Mouse (Mus musculus): ENCODE measurements around the gene Nrip1. TPM values are rescaled to one million over a fixed set of nuclear protein-coding genes. Genes with fewer than 3 reads are reported as not detected.
A peak's percentile ranks its signal among the peaks of the same experiment; 100 is the strongest.

The Nrip1 gene
- polyA plus RNA-seq (2014; fragmentation: Nextera tagmentation; extraction: Ambion mirVana), result 35.0 and 37.3 TPM in 2 replicates

- H3K9ac ChIP-seq (ENCODE audit: low read depth, low read length), result peak within 1 kb of the TSS; percentile 95
- H3K27me3 ChIP-seq (replicated peaks; ENCODE audit: control insufficient read depth, insufficient read depth, low read length), result no peaks in the 10 kb centered on the region
- WGBS, result under 1% methylated on average over 9 of the region's 9 CpGs
- peak within 1 kb of the TSS; percentile 97 for H3K27ac ChIP-seq (ENCODE audit: low read depth, low read length)
- 0 out of 2 replicates have a peak, but pooled peaks have one; percentile 1 for ATAC-seq (replicated peaks; ENCODE audit: low FRiP score)
- no peaks in the 10 kb centered on the region for H3K36me3 ChIP-seq (ENCODE audit: control insufficient read depth, insufficient read depth, low read length)
- DNase-seq (ENCODE audit: low spot score), result no peak
- no peaks in the 10 kb centered on the region for H3K9me3 ChIP-seq (ENCODE audit: control insufficient read depth, low read length)
- peak within 1 kb of the TSS; percentile 76 for H3K4me3 ChIP-seq (ENCODE audit: low read depth, low read length)
- peak within 1 kb of the TSS; percentile 84 for H3K4me2 ChIP-seq
- H3K4me1 ChIP-seq (replicated peaks; ENCODE audit: control insufficient read depth, insufficient read depth, low read length), result peaks cover 19% of the 10 kb centered on the region
Observed at GRCm38 (mm10) chr16:76373671-76374091, at the start of gene Nrip1. Gene Nrip1 (minus strand): TSS chr16:76373827.

- DNase-seq (ENCODE audit: low spot score) (no peak), ATAC-seq (replicated peaks; ENCODE audit: low FRiP score) (no peak)
- Histone ChIP-seq H3K27ac (ENCODE audit: low read depth, low read length) (no peak overlapping the region), H3K9me3 (ENCODE audit: control insufficient read depth, low read length) (no peaks in the 10 kb centered on the region), H3K4me2 (no peak overlapping the region), H3K4me3 (ENCODE audit: low read depth, low read length) (no peak overlapping the region), H3K4me1 (replicated peaks; ENCODE audit: control insufficient read depth, insufficient read depth, low read length) (no peaks in the 10 kb centered on the region), H3K9ac (ENCODE audit: low read depth, low read length) (no peak overlapping the region), H3K27me3 (replicated peaks; ENCODE audit: control insufficient read depth, insufficient read depth, low read length) (no peaks in the 10 kb centered on the region), H3K36me3 (ENCODE audit: control insufficient read depth, insufficient read depth, low read length) (no peaks in the 10 kb centered on the region)
- WGBS, result 79% methylated on average over 1 of the region's 1 CpGs
Observed at GRCm38 (mm10) chr16:76422531-76422930, 48.9 kb upstream of the Nrip1 start.

- no peaks in the 10 kb centered on the region for H3K36me3 ChIP-seq (ENCODE audit: control insufficient read depth, insufficient read depth, low read length)
- no peak overlapping the region for H3K9ac ChIP-seq (ENCODE audit: low read depth, low read length)
- DNase-seq (ENCODE audit: low spot score) (no peak), ATAC-seq (replicated peaks; ENCODE audit: low FRiP score) (no peak)
- no peak overlapping the region for H3K4me2 ChIP-seq
- H3K27me3 ChIP-seq (replicated peaks; ENCODE audit: control insufficient read depth, insufficient read depth, low read length), result no peaks in the 10 kb centered on the region
- H3K4me3 ChIP-seq (ENCODE audit: low read depth, low read length), result no peak overlapping the region
- H3K4me1 ChIP-seq (replicated peaks; ENCODE audit: control insufficient read depth, insufficient read depth, low read length), result no peaks in the 10 kb centered on the region
- H3K27ac ChIP-seq (ENCODE audit: low read depth, low read length), result no peak overlapping the region
- H3K9me3 ChIP-seq (ENCODE audit: control insufficient read depth, low read length), result no peaks in the 10 kb centered on the region
- 71% methylated on average over 8 of the region's 8 CpGs for WGBS
Observed at GRCm38 (mm10) chr16:76419849-76420248, 46.2 kb upstream of the Nrip1 start.

- ATAC-seq (replicated peaks; ENCODE audit: low FRiP score) (no peak), DNase-seq (ENCODE audit: low spot score) (no peak)
- WGBS, result 86% methylated on average over 2 of the region's 2 CpGs
- Histone ChIP-seq H3K27me3 (replicated peaks; ENCODE audit: control insufficient read depth, insufficient read depth, low read length) (no peaks in the 10 kb centered on the region), H3K27ac (ENCODE audit: low read depth, low read length) (no peak overlapping the region), H3K9me3 (ENCODE audit: control insufficient read depth, low read length) (no peaks in the 10 kb centered on the region), H3K9ac (ENCODE audit: low read depth, low read length) (no peak overlapping the region), H3K4me2 (no peak overlapping the region), H3K36me3 (ENCODE audit: control insufficient read depth, insufficient read depth, low read length) (no peaks in the 10 kb centered on the region), H3K4me1 (replicated peaks; ENCODE audit: control insufficient read depth, insufficient read depth, low read length) (no peaks in the 10 kb centered on the region), H3K4me3 (ENCODE audit: low read depth, low read length) (no peak overlapping the region)
Observed at GRCm38 (mm10) chr16:76416477-76416876, 42.9 kb upstream of the Nrip1 start.

- WGBS, result 73% methylated on average over 5 of the region's 5 CpGs
- Histone ChIP-seq H3K36me3 (ENCODE audit: control insufficient read depth, insufficient read depth, low read length) (no peaks in the 10 kb centered on the region), H3K27me3 (replicated peaks; ENCODE audit: control insufficient read depth, insufficient read depth, low read length) (no peaks in the 10 kb centered on the region), H3K27ac (ENCODE audit: low read depth, low read length) (no peak overlapping the region), H3K4me2 (no peak overlapping the region), H3K9ac (ENCODE audit: low read depth, low read length) (no peak overlapping the region), H3K4me3 (ENCODE audit: low read depth, low read length) (no peak overlapping the region), H3K9me3 (ENCODE audit: control insufficient read depth, low read length) (no peaks in the 10 kb centered on the region), H3K4me1 (replicated peaks; ENCODE audit: control insufficient read depth, insufficient read depth, low read length) (no peaks in the 10 kb centered on the region)
- DNase-seq (ENCODE audit: low spot score) (no peak), ATAC-seq (replicated peaks; ENCODE audit: low FRiP score) (no peak)
Observed at GRCm38 (mm10) chr16:76416060-76416438, 42.4 kb upstream of the Nrip1 start.

- Histone ChIP-seq H3K9me3 (ENCODE audit: control insufficient read depth, low read length) (no peaks in the 10 kb centered on the region), H3K4me1 (replicated peaks; ENCODE audit: control insufficient read depth, insufficient read depth, low read length) (no peaks in the 10 kb centered on the region), H3K27me3 (replicated peaks; ENCODE audit: control insufficient read depth, insufficient read depth, low read length) (no peaks in the 10 kb centered on the region), H3K4me2 (no peak overlapping the region), H3K36me3 (ENCODE audit: control insufficient read depth, insufficient read depth, low read length) (no peaks in the 10 kb centered on the region), H3K9ac (ENCODE audit: low read depth, low read length) (no peak overlapping the region), H3K27ac (ENCODE audit: low read depth, low read length) (no peak overlapping the region), H3K4me3 (ENCODE audit: low read depth, low read length) (no peak overlapping the region)
- DNase-seq (ENCODE audit: low spot score) (no peak), ATAC-seq (replicated peaks; ENCODE audit: low FRiP score) (no peak)
- WGBS, result 88% methylated on average over 9 of the region's 9 CpGs
Observed at GRCm38 (mm10) chr16:76415407-76416059, 41.9 kb upstream of the Nrip1 start.

- ATAC-seq (replicated peaks; ENCODE audit: low FRiP score), result no peak
- H3K36me3 ChIP-seq (ENCODE audit: control insufficient read depth, insufficient read depth, low read length), result no peaks in the 10 kb centered on the region
- no peaks in the 10 kb centered on the region for H3K4me1 ChIP-seq (replicated peaks; ENCODE audit: control insufficient read depth, insufficient read depth, low read length)
- no peak for DNase-seq (ENCODE audit: low spot score)
- H3K4me3 ChIP-seq (ENCODE audit: low read depth, low read length), result no peak overlapping the region
- H3K27me3 ChIP-seq (replicated peaks; ENCODE audit: control insufficient read depth, insufficient read depth, low read length), result no peaks in the 10 kb centered on the region
- no peaks in the 10 kb centered on the region for H3K9me3 ChIP-seq (ENCODE audit: control insufficient read depth, low read length)
- H3K9ac ChIP-seq (ENCODE audit: low read depth, low read length), result no peak overlapping the region
- H3K27ac ChIP-seq (ENCODE audit: low read depth, low read length), result no peak overlapping the region
- WGBS, result 86% methylated on average over 5 of the region's 5 CpGs
- H3K4me2 ChIP-seq, result no peak overlapping the region
Observed at GRCm38 (mm10) chr16:76414528-76414927, 40.9 kb upstream of the Nrip1 start.

- Histone ChIP-seq H3K4me1 (replicated peaks; ENCODE audit: control insufficient read depth, insufficient read depth, low read length) (no peaks in the 10 kb centered on the region), H3K4me2 (no peak overlapping the region), H3K36me3 (ENCODE audit: control insufficient read depth, insufficient read depth, low read length) (no peaks in the 10 kb centered on the region), H3K9ac (ENCODE audit: low read depth, low read length) (no peak overlapping the region), H3K27me3 (replicated peaks; ENCODE audit: control insufficient read depth, insufficient read depth, low read length) (no peaks in the 10 kb centered on the region), H3K4me3 (ENCODE audit: low read depth, low read length) (no peak overlapping the region), H3K9me3 (ENCODE audit: control insufficient read depth, low read length) (no peaks in the 10 kb centered on the region), H3K27ac (ENCODE audit: low read depth, low read length) (no peak overlapping the region)
- DNase-seq (ENCODE audit: low spot score) (no peak), ATAC-seq (replicated peaks; ENCODE audit: low FRiP score) (no peak)
- 82% methylated on average over 8 of the region's 8 CpGs for WGBS
Observed at GRCm38 (mm10) chr16:76413581-76413980, 40.0 kb upstream of the Nrip1 start.

GRCm38 (mm10) chr16:76409355-76409722, 35.7 kb upstream of the Nrip1 start:
- no peaks in the 10 kb centered on the region for H3K27me3 ChIP-seq (replicated peaks; ENCODE audit: control insufficient read depth, insufficient read depth, low read length)
- H3K9me3 ChIP-seq (ENCODE audit: control insufficient read depth, low read length), result no peaks in the 10 kb centered on the region
- no peaks in the 10 kb centered on the region for H3K4me1 ChIP-seq (replicated peaks; ENCODE audit: control insufficient read depth, insufficient read depth, low read length)
- H3K4me2 ChIP-seq, result no peak overlapping the region
- no peak overlapping the region for H3K4me3 ChIP-seq (ENCODE audit: low read depth, low read length)
- no peak overlapping the region for H3K27ac ChIP-seq (ENCODE audit: low read depth, low read length)
- WGBS, result 18% methylated on average over 1 of the region's 1 CpGs
- no peak overlapping the region for H3K9ac ChIP-seq (ENCODE audit: low read depth, low read length)
- ATAC-seq (replicated peaks; ENCODE audit: low FRiP score) (no peak), DNase-seq (ENCODE audit: low spot score) (no peak)
- H3K36me3 ChIP-seq (ENCODE audit: control insufficient read depth, insufficient read depth, low read length), result no peaks in the 10 kb centered on the region

All from liver, embryonic 11.5 days (tissue).